Mouse (Mus musculus) cerebellum, adult 2 months (tissue): Measurements from ENCODE around the gene Irs1.

Experiments
- CTCF ChIP-seq: fragments of 200-500 bp; IDR thresholded peaks from 2 replicates; pipeline ENCODE4 v1.5.1; 2011; ENCODE audit warnings: low read depth, mild to moderate bottlenecking, control low read depth, low read length, moderate library complexity, borderline replicate concordance; ENCODE audit not compliant: insufficient read depth
- POLR2A ChIP-seq: fragments of 200-500 bp; IDR thresholded peaks from 2 replicates; pipeline ENCODE4 v1.6.1; 2011; ENCODE audit warnings: low read length, control low read depth, borderline replicate concordance; ENCODE audit not compliant: insufficient read depth

GRCm38 (mm10) chr1:82258331-82258730, 32.9 kb downstream of the Irs1 start:
- TF ChIP-seq CTCF (no peak), POLR2A (no peak)
